Mouse (Mus musculus): ENCODE results near the gene Nob1. TPM values are rescaled to one million over a fixed set of nuclear protein-coding genes. Genes with fewer than 3 reads are reported as not detected.

Nob1 gene
- polyA plus RNA-seq, 1 experiment from 2014 or later, result 72.9 TPM

- no peak overlapping the region for H3K4me2 ChIP-seq (ENCODE audit: low read depth, low read length)
- peaks cover 9% of the 10 kb centered on the region for H3K36me3 ChIP-seq (ENCODE audit: control insufficient read depth, insufficient read depth, low read length)
- no peak overlapping the region for H3K9ac ChIP-seq (ENCODE audit: low read length)
- H3K9me3 ChIP-seq (ENCODE audit: control insufficient read depth, low read length), result no peaks in the 10 kb centered on the region
- H3K27me3 ChIP-seq (ENCODE audit: control insufficient read depth, insufficient read depth, low read depth, low read length), result no peaks in the 10 kb centered on the region
- 63% methylated on average over 4 of the region's 4 CpGs for WGBS
- no peaks in the 10 kb centered on the region for H3K4me1 ChIP-seq (replicated peaks; ENCODE audit: control insufficient read depth, insufficient read depth, low read length)
- ATAC-seq (ENCODE audit: low read depth), result no peak
- H3K27ac ChIP-seq (ENCODE audit: low read length), result no peak overlapping the region
- H3K4me3 ChIP-seq (ENCODE audit: low read length), result no peak overlapping the region
These were observed 32.9 kb upstream of the Nob1 start for GRCm38 (mm10) chr8:107457725-107458124.

- Histone ChIP-seq H3K27ac (ENCODE audit: low read length) (no peak overlapping the region), H3K9me3 (ENCODE audit: control insufficient read depth, low read length) (no peaks in the 10 kb centered on the region), H3K4me3 (ENCODE audit: low read length) (no peak overlapping the region), H3K27me3 (ENCODE audit: control insufficient read depth, insufficient read depth, low read depth, low read length) (no peaks in the 10 kb centered on the region), H3K9ac (ENCODE audit: low read length) (no peak overlapping the region), H3K36me3 (ENCODE audit: control insufficient read depth, insufficient read depth, low read length) (peaks cover 6% of the 10 kb centered on the region), H3K4me2 (ENCODE audit: low read depth, low read length) (no peak overlapping the region), H3K4me1 (replicated peaks; ENCODE audit: control insufficient read depth, insufficient read depth, low read length) (no peaks in the 10 kb centered on the region)
- 3% methylated on average over 3 of the region's 3 CpGs for WGBS
- ATAC-seq (ENCODE audit: low read depth), result peak; percentile 47
These were observed 30.4 kb upstream of the Nob1 start for GRCm38 (mm10) chr8:107455268-107455667.

- 95% methylated on average over 11 of the region's 11 CpGs for WGBS
- H3K27me3 ChIP-seq (ENCODE audit: control insufficient read depth, insufficient read depth, low read depth, low read length), result no peaks in the 10 kb centered on the region
- ATAC-seq (ENCODE audit: low read depth), result no peak
These were observed 28.5 kb upstream of the Nob1 start for GRCm38 (mm10) chr8:107453386-107453785.

GRCm38 (mm10) chr8:107451414-107452066 is 26.7 kb upstream of the Nob1 start:
- Histone ChIP-seq H3K9ac (ENCODE audit: low read length) (no peak overlapping the region), H3K4me1 (replicated peaks; ENCODE audit: control insufficient read depth, insufficient read depth, low read length) (no peaks in the 10 kb centered on the region), H3K4me3 (ENCODE audit: low read length) (no peak overlapping the region), H3K27ac (ENCODE audit: low read length) (no peak overlapping the region), H3K9me3 (ENCODE audit: control insufficient read depth, low read length) (no peaks in the 10 kb centered on the region), H3K4me2 (ENCODE audit: low read depth, low read length) (no peak overlapping the region), H3K36me3 (ENCODE audit: control insufficient read depth, insufficient read depth, low read length) (no peaks in the 10 kb centered on the region), H3K27me3 (ENCODE audit: control insufficient read depth, insufficient read depth, low read depth, low read length) (no peaks in the 10 kb centered on the region)
- no peak for ATAC-seq (ENCODE audit: low read depth)
- 70% methylated on average over 13 of the region's 13 CpGs for WGBS

More at GRCm38 (mm10) chr8:107453386-107453785, 28.5 kb upstream of the Nob1 start:
- Histone ChIP-seq H3K9ac (ENCODE audit: low read length) (no peak overlapping the region), H3K4me3 (ENCODE audit: low read length) (no peak overlapping the region), H3K4me2 (ENCODE audit: low read depth, low read length) (no peak overlapping the region), H3K27ac (ENCODE audit: low read length) (no peak overlapping the region), H3K9me3 (ENCODE audit: control insufficient read depth, low read length) (no peaks in the 10 kb centered on the region), H3K36me3 (ENCODE audit: control insufficient read depth, insufficient read depth, low read length) (peaks cover 5% of the 10 kb centered on the region), H3K4me1 (replicated peaks; ENCODE audit: control insufficient read depth, insufficient read depth, low read length) (no peaks in the 10 kb centered on the region)

GRCm38 (mm10) chr8:107449655-107450054 is 24.8 kb upstream of the Nob1 start:
- no peaks in the 10 kb centered on the region for H3K27me3 ChIP-seq (ENCODE audit: control insufficient read depth, insufficient read depth, low read depth, low read length)
- H3K9ac ChIP-seq (ENCODE audit: low read length), result no peak overlapping the region
- no peaks in the 10 kb centered on the region for H3K36me3 ChIP-seq (ENCODE audit: control insufficient read depth, insufficient read depth, low read length)
- 74% methylated on average over 6 of the region's 6 CpGs for WGBS
- peaks cover 4% of the 10 kb centered on the region for H3K4me1 ChIP-seq (replicated peaks; ENCODE audit: control insufficient read depth, insufficient read depth, low read length)
- H3K4me3 ChIP-seq (ENCODE audit: low read length), result no peak overlapping the region
- no peaks in the 10 kb centered on the region for H3K9me3 ChIP-seq (ENCODE audit: control insufficient read depth, low read length)
- H3K4me2 ChIP-seq (ENCODE audit: low read depth, low read length), result no peak overlapping the region
- no peak overlapping the region for H3K27ac ChIP-seq (ENCODE audit: low read length)
- ATAC-seq (ENCODE audit: low read depth), result no peak

DNA sequence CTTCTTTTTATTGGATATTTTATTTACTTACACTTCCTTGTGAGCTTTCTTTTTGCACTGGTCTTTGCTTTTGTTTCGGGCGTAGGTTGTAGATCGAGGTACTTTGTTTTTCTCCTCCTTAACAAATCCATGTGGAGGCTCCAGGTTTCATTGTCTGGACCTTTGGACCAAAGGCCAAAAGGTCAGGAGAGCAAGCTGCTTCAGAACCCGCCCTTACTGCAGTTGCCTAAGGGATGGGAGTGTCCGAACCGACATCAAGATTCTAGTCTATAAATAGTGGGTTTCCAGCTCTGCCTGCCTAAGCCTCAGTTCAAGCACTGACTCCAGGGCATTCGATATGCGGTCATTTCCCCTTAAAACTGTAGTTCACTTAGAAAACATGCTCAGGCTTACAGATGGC is 24.3 kb upstream of the Nob1 start:
- Histone ChIP-seq H3K27me3 (ENCODE audit: control insufficient read depth, insufficient read depth, low read depth, low read length) (no peaks in the 10 kb centered on the region), H3K27ac (ENCODE audit: low read length) (no peak overlapping the region), H3K9ac (ENCODE audit: low read length) (no peak overlapping the region), H3K4me3 (ENCODE audit: low read length) (no peak overlapping the region), H3K36me3 (ENCODE audit: control insufficient read depth, insufficient read depth, low read length) (no peaks in the 10 kb centered on the region), H3K9me3 (ENCODE audit: control insufficient read depth, low read length) (no peaks in the 10 kb centered on the region), H3K4me2 (ENCODE audit: low read depth, low read length) (no peak overlapping the region), H3K4me1 (replicated peaks; ENCODE audit: control insufficient read depth, insufficient read depth, low read length) (peaks cover 9% of the 10 kb centered on the region)
- no peak for ATAC-seq (ENCODE audit: low read depth)
- WGBS, result 63% methylated on average over 8 of the region's 8 CpGs

DNA sequence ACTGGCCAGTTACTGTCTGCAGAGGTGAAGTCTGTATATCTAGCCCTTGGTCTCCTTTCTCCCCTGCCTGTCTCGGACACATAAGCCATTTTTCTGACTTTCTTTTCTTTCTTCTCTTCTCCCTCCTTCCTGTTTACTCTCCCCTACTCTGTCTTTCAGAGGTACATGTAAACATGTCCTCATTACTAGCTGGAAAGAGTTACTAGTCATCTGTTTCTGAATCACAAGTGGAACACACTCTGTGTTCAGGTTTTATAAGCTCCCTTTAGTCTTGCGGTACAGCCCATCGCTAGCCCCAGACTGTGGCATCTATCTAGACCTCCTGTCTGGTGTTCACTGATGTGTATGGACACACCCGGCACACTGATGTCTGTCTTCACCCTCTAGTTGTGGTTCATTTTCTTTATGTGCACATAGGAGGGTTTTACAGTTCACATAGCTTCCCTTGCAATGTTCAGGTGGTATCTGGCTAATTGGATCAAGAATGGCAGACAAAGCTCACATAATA is 23.6 kb upstream of the Nob1 start:
- no peaks in the 10 kb centered on the region for H3K9me3 ChIP-seq (ENCODE audit: control insufficient read depth, low read length)
- ATAC-seq (ENCODE audit: low read depth), result no peak
- no peaks in the 10 kb centered on the region for H3K36me3 ChIP-seq (ENCODE audit: control insufficient read depth, insufficient read depth, low read length)
- 70% methylated on average over 4 of the region's 4 CpGs for WGBS
- no peak overlapping the region for H3K9ac ChIP-seq (ENCODE audit: low read length)
- no peak overlapping the region for H3K4me2 ChIP-seq (ENCODE audit: low read depth, low read length)
- H3K4me1 ChIP-seq (replicated peaks; ENCODE audit: control insufficient read depth, insufficient read depth, low read length), result peaks cover 9% of the 10 kb centered on the region
- H3K27ac ChIP-seq (ENCODE audit: low read length), result no peak overlapping the region
- H3K4me3 ChIP-seq (ENCODE audit: low read length), result no peak overlapping the region
- H3K27me3 ChIP-seq (ENCODE audit: control insufficient read depth, insufficient read depth, low read depth, low read length), result no peaks in the 10 kb centered on the region

GRCm38 (mm10) chr8:107447713-107448112 is 22.9 kb upstream of the Nob1 start:
- H3K4me1 ChIP-seq (replicated peaks; ENCODE audit: control insufficient read depth, insufficient read depth, low read length), result peaks cover 9% of the 10 kb centered on the region
- no peak overlapping the region for H3K4me2 ChIP-seq (ENCODE audit: low read depth, low read length)
- no peak overlapping the region for H3K4me3 ChIP-seq (ENCODE audit: low read length)
- no peak overlapping the region for H3K9ac ChIP-seq (ENCODE audit: low read length)
- no peak overlapping the region for H3K27ac ChIP-seq (ENCODE audit: low read length)
- H3K27me3 ChIP-seq (ENCODE audit: control insufficient read depth, insufficient read depth, low read depth, low read length), result no peaks in the 10 kb centered on the region
- no peaks in the 10 kb centered on the region for H3K9me3 ChIP-seq (ENCODE audit: control insufficient read depth, low read length)
- ATAC-seq (ENCODE audit: low read depth), result no peak
- no peaks in the 10 kb centered on the region for H3K36me3 ChIP-seq (ENCODE audit: control insufficient read depth, insufficient read depth, low read length)

- H3K9ac ChIP-seq (ENCODE audit: low read length), result no peak overlapping the region
- H3K27me3 ChIP-seq (ENCODE audit: control insufficient read depth, insufficient read depth, low read depth, low read length), result no peaks in the 10 kb centered on the region
- H3K4me1 ChIP-seq (replicated peaks; ENCODE audit: control insufficient read depth, insufficient read depth, low read length), result peaks cover 9% of the 10 kb centered on the region
- no peak overlapping the region for H3K4me3 ChIP-seq (ENCODE audit: low read length)
- H3K27ac ChIP-seq (ENCODE audit: low read length), result peak overlapping the region; percentile 62
- no peaks in the 10 kb centered on the region for H3K36me3 ChIP-seq (ENCODE audit: control insufficient read depth, insufficient read depth, low read length)
- H3K4me2 ChIP-seq (ENCODE audit: low read depth, low read length), result no peak overlapping the region
- WGBS, result 43% methylated on average over 3 of the region's 3 CpGs
- 0 out of 2 replicates have a peak, but pooled peaks have one; percentile 41 for ATAC-seq (ENCODE audit: low read depth)
- no peaks in the 10 kb centered on the region for H3K9me3 ChIP-seq (ENCODE audit: control insufficient read depth, low read length)
These were observed 19.8 kb upstream of the Nob1 start for GRCm38 (mm10) chr8:107444626-107445025.

Data from lung, embryonic 16.5 days (tissue).